Mouse (Mus musculus): ENCODE measurements around the gene Dagla. TPM values are rescaled to one million over a fixed set of nuclear protein-coding genes. Genes with fewer than 3 reads are reported as not detected.
A peak's percentile ranks its signal among the peaks of the same experiment; 100 is the strongest.

The Dagla gene
- polyA plus RNA-seq, 1 experiment, result not detected

DNA sequence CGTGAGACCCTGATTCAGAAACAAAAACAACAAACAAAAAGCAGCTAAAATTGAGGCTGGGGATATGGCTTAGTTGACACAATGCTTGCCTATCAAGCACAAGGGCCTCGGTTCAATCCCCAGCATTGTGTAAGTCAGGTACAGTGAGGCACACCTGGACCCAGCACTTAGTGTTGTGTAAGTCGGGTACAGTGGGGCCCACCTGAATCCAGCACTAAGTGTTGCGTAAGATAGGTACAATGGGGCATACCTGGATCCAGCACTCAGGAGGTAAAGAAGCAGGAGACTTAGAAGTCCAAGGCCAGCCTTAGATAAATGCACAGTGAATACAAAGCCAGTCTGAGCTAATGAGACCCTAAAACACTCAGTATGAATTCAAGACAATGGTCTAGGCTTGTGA lies 34.0 kb upstream of the Dagla start:
- H3K4me1 ChIP-seq (ENCODE audit: control insufficient read depth, insufficient read depth, low read length), result peaks cover 25% of the 10 kb centered on the region
- no peak overlapping the region for H3K27ac ChIP-seq (ENCODE audit: insufficient read depth, low read depth, low read length)
- WGBS, result 87% methylated on average over 4 of the region's 4 CpGs
- H3K4me3 ChIP-seq (ENCODE audit: insufficient read depth, low read depth, low read length), result no peak overlapping the region
- TF ChIP-seq POLR2A (IDR thresholded peaks at IDR 0.05; ENCODE audit: insufficient read depth, low read depth, low read length), result no peak
- TF ChIP-seq CTCF (IDR thresholded peaks at IDR 0.05; ENCODE audit: insufficient read depth, low read depth, low read length), result no peak

DNA sequence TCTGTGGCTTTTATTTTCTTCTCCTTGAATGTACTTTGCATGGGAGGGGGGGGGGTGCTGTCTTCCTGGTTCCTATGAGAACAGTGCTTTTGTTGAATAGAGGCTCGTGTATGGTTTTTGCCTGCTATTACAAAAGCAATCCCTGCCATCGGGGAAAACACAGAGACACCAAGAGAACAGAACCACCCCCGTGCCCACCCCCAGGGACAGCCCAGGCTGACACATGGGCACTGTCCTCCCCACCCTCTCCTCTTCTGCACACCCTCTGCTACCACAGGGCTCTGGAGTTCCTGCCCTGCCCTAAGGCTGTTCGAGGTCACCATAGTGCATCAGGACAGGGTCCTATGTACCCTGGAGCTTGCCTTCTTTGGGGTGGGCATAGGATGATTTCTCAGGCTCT lies 29.8 kb upstream of the Dagla start:
- WGBS, result 46% methylated on average over 4 of the region's 4 CpGs
- no peak for TF ChIP-seq CTCF (IDR thresholded peaks at IDR 0.05; ENCODE audit: insufficient read depth, low read depth, low read length)
- Histone ChIP-seq H3K4me3 (ENCODE audit: insufficient read depth, low read depth, low read length) (no peak overlapping the region), H3K27ac (ENCODE audit: insufficient read depth, low read depth, low read length) (no peak overlapping the region), H3K4me1 (ENCODE audit: control insufficient read depth, insufficient read depth, low read length) (peaks cover 9% of the 10 kb centered on the region)

DNA sequence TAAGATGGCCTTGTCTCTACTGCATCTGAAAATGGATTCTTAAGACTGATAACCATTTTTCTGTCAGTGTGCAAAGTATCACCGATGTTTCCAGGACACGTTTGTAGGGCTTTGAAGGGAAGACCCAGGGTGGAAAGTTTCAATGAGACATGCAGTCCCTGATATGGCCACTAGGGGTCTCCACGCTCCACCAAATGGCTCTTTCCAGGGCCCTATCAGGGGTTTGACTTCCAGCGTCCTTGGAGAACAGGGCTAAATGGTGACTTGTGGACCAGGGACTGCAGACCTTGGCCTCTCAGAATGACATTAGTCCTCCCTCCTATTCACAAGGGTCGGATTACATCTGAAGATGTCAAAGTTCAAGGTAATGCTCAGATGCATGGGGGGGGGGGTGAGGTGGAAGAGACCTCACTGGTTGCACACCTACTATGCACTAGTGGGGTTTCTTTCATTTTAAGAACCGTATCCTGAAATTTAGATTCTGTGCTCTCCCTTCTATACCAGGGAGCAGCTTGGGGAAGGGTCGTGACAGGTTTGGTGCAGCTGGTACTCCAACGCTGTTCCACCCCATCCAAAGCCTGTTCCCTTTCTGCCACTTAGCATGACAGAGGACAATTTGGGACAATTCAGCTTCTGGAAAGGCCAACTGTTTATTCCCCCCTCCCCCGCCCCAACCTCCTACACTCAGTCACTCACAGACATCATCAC lies 29.0 kb upstream of the Dagla start:
- H3K4me3 ChIP-seq (ENCODE audit: insufficient read depth, low read depth, low read length), result no peak overlapping the region
- no peak overlapping the region for H3K27ac ChIP-seq (ENCODE audit: insufficient read depth, low read depth, low read length)
- peaks cover 5% of the 10 kb centered on the region; the same call in 1 of the 2 replicates for H3K4me1 ChIP-seq (ENCODE audit: control insufficient read depth, insufficient read depth, low read length)
- 32% methylated on average over 9 of the region's 9 CpGs for WGBS
- TF ChIP-seq CTCF (IDR thresholded peaks at IDR 0.05; ENCODE audit: insufficient read depth, low read depth, low read length), result peak; percentile 74; the same call in 1 of the 2 replicates
- TF ChIP-seq POLR2A (IDR thresholded peaks at IDR 0.05; ENCODE audit: insufficient read depth, low read depth, low read length), result no peak

DNA sequence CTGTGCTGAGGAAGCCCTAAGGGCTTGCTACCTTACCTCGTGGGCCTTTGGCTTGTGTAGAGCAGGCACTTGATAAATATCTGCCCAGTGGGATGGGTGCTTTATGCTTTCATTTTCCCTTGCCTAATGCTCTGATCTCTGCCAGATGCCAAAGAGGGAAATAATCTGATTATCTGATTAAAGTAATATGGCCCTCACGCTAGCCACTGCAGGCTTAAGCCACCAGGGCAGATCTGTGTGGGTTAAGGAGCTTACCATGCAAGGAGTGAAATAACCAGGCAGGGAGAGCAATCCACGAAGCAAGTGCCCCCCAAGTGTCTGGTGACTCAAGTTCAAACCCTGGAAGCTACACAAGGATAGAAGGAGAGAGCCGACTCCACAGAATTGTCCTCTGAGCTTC lies 27.0 kb upstream of the Dagla start:
- Histone ChIP-seq H3K4me3 (ENCODE audit: insufficient read depth, low read depth, low read length) (no peak overlapping the region), H3K27ac (ENCODE audit: insufficient read depth, low read depth, low read length) (no peak overlapping the region), H3K4me1 (ENCODE audit: control insufficient read depth, insufficient read depth, low read length) (peaks cover 4% of the 10 kb centered on the region; the same call in 1 of the 2 replicates)
- WGBS, result 73% methylated on average over 4 of the region's 4 CpGs
- TF ChIP-seq POLR2A (IDR thresholded peaks at IDR 0.05; ENCODE audit: insufficient read depth, low read depth, low read length) (no peak), CTCF (IDR thresholded peaks at IDR 0.05; ENCODE audit: insufficient read depth, low read depth, low read length) (no peak)

DNA sequence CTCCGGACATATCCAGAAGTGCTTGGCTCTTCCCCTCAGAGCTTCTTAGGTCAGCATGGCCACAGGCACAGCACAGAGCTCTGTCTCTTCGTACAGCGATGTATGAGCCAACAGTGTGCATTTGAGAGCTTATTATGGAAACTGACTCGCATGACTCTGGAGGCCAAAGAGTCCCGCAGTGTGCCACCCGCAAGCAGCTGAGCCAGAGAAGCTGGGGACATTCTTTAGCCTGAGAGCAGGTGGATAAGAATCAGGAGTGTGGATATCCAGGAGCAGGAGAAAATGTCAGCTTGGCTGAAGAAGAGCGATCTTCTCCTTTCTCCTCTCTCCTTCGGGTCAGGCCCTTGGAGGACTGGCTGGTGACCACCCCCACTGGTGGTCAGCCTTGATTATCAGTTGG lies 24.4 kb upstream of the Dagla start:
- WGBS, result 76% methylated on average over 8 of the region's 8 CpGs
- H3K27ac ChIP-seq (ENCODE audit: insufficient read depth, low read depth, low read length), result no peak overlapping the region
- no peak overlapping the region for H3K4me3 ChIP-seq (ENCODE audit: insufficient read depth, low read depth, low read length)
- no peaks in the 10 kb centered on the region for H3K4me1 ChIP-seq (ENCODE audit: control insufficient read depth, insufficient read depth, low read length)
- no peak for TF ChIP-seq CTCF (IDR thresholded peaks at IDR 0.05; ENCODE audit: insufficient read depth, low read depth, low read length)
- no peak for TF ChIP-seq POLR2A (IDR thresholded peaks at IDR 0.05; ENCODE audit: insufficient read depth, low read depth, low read length)

DNA sequence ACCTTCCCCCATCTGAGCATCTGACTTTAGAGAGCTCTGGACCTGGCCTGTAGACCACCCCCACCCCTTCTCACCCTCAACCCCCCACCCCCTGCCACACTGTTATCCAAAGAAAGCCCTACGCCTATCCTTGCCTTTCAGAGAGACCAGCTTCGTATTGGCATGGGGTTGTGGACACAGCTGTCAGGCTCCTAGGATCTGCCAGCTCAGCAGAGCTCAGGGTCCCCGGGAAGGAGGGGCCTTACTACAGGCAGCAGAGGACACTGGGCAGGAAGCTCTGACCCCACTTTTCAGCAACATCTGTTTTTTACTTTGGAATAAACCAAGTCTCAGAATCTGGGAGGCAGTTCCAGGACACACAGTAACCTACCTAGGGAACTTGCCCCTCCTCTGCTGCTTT lies 21.9 kb upstream of the Dagla start:
- no peak for TF ChIP-seq POLR2A (IDR thresholded peaks at IDR 0.05; ENCODE audit: insufficient read depth, low read depth, low read length)
- TF ChIP-seq CTCF (IDR thresholded peaks at IDR 0.05; ENCODE audit: insufficient read depth, low read depth, low read length), result no peak
- 80% methylated on average over 3 of the region's 3 CpGs for WGBS
- no peak overlapping the region for H3K4me3 ChIP-seq (ENCODE audit: insufficient read depth, low read depth, low read length)
- H3K27ac ChIP-seq (ENCODE audit: insufficient read depth, low read depth, low read length), result no peak overlapping the region
- peaks cover 9% of the 10 kb centered on the region for H3K4me1 ChIP-seq (ENCODE audit: control insufficient read depth, insufficient read depth, low read length)

DNA sequence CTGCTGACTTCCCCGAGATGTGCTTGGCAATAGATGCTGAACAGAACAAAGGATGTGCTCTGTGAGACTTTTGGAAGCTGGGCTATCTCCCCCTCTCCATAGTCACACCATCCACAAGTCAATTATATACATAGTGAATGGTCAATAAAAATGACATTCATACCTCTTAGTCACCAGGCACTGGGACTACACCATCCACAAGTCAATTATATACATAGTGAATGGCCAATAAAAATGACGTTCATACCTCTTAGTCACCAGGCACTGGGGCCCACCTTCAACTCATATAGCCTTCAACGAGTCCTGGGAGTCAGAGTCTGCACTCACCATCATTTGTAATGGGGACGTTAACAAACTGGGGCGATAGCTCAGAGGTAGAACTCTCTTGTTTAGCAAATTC lies 19.2 kb upstream of the Dagla start:
- no peak overlapping the region for H3K4me3 ChIP-seq (ENCODE audit: insufficient read depth, low read depth, low read length)
- peaks cover 9% of the 10 kb centered on the region for H3K4me1 ChIP-seq (ENCODE audit: control insufficient read depth, insufficient read depth, low read length)
- no peak overlapping the region for H3K27ac ChIP-seq (ENCODE audit: insufficient read depth, low read depth, low read length)
- TF ChIP-seq CTCF (IDR thresholded peaks at IDR 0.05; ENCODE audit: insufficient read depth, low read depth, low read length), result no peak
- TF ChIP-seq POLR2A (IDR thresholded peaks at IDR 0.05; ENCODE audit: insufficient read depth, low read depth, low read length), result no peak
- 81% methylated on average over 5 of the region's 5 CpGs for WGBS

DNA sequence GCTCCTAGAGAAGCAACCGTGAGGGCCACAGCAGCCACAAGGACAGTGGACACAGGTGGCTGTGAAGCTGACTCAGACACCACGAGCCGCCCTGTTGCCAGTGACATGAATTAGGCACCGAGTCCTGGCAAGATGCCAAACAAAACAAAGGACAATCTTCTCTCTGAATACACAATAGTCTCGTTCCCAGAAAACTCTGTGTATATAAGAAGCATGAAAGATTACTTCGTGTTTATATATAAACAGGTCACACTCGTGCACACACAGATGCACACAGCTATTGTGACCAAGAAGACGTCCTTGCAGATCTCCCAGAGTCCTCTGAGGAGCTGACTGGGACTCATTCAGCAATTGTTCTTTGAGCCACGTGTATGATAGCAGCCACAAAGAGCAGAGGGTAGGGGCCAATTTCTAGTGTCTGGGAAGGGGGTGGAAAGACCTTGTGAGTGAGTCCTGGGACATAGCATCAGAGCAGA lies 18.7 kb upstream of the Dagla start:
- Histone ChIP-seq H3K27ac (ENCODE audit: insufficient read depth, low read depth, low read length) (no peak overlapping the region), H3K4me3 (ENCODE audit: insufficient read depth, low read depth, low read length) (no peak overlapping the region), H3K4me1 (ENCODE audit: control insufficient read depth, insufficient read depth, low read length) (peaks cover 9% of the 10 kb centered on the region)
- TF ChIP-seq CTCF (IDR thresholded peaks at IDR 0.05; ENCODE audit: insufficient read depth, low read depth, low read length) (no peak), POLR2A (IDR thresholded peaks at IDR 0.05; ENCODE audit: insufficient read depth, low read depth, low read length) (no peak)
- WGBS, result 11% methylated on average over 9 of the region's 9 CpGs

DNA sequence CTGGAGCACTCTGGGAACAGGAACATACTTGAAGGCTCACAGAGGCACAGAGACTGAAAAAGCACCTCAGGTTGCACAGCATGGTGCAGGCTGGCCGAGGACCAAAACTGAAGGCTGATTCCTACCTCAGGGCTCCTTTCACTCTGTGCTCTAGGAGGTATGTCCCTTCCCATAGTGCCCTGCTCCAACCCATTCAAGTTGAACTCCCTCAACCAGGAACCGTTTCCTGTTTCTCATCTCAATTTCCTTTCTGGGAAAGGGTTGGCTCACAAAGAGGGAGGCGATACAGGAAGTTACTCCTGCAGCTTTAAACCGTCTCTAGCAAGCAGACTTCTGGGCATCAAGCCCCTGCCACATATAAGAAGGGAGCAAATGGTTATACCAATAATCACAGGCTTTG lies 13.1 kb upstream of the Dagla start:
- TF ChIP-seq POLR2A (IDR thresholded peaks at IDR 0.05; ENCODE audit: insufficient read depth, low read depth, low read length) (no peak), CTCF (IDR thresholded peaks at IDR 0.05; ENCODE audit: insufficient read depth, low read depth, low read length) (no peak)
- 62% methylated on average over 4 of the region's 4 CpGs for WGBS

More for the DNA sequence above, 13.1 kb upstream of the Dagla start:
- Histone ChIP-seq H3K4me1 (ENCODE audit: control insufficient read depth, insufficient read depth, low read length) (peaks cover 3% of the 10 kb centered on the region; the same call in 1 of the 2 replicates), H3K4me3 (ENCODE audit: insufficient read depth, low read depth, low read length) (no peak overlapping the region), H3K27ac (ENCODE audit: insufficient read depth, low read depth, low read length) (no peak overlapping the region)

Data from olfactory bulb, adult 2 months (tissue).